Mouse (Mus musculus): ENCODE data around the gene Slc13a4. TPM values are rescaled to one million over a fixed set of nuclear protein-coding genes. Genes with fewer than 3 reads are reported as not detected.

Slc13a4 gene
- polyA plus RNA-seq, 1 experiment from 2014 or later: 0.02 TPM

DNA sequence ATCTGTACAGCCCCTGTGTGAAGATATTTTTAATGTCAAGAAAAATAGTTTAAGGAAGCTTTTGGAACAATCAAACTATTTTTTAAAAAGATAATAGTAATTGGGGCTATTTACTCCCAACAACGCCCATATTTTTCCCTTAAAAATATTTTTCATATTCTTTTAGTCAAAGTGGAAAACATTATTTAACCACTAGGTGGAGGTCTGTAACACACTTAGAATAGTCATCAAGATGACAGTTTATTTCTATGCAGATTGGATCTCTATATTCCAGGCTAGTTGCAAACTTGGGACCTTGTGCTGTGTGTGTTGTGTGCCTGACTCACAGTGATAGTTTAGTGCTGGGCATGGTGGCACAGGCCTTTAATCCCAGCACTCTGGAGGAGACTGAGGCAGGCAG is 78.5 kb downstream of the Slc13a4 start:
- no peak overlapping the region for H3K4me2 ChIP-seq (ENCODE audit: low read depth, low read length)
- no peak overlapping the region for H3K4me3 ChIP-seq (ENCODE audit: low read depth, low read length)
- no peak for TF ChIP-seq EP300 (IDR thresholded peaks at IDR 0.05; ENCODE audit: low read depth)
- TF ChIP-seq CTCF (IDR thresholded peaks at IDR 0.05; ENCODE audit: low read depth): 0 out of 2 replicates have a peak, but pooled peaks have one; percentile 17
- no peaks in the 10 kb centered on the region for H3K27me3 ChIP-seq (ENCODE audit: insufficient read depth, low read length)
- no peak overlapping the region for H3K27ac ChIP-seq (ENCODE audit: low read depth)
- peaks cover 68% of the 10 kb centered on the region for H3K36me3 ChIP-seq (replicated peaks; ENCODE audit: insufficient read depth, low read length)
- ATAC-seq: no peak
- no peak overlapping the region for H3K9ac ChIP-seq (replicated peaks)
- no peak for DNase-seq
- WGBS (ENCODE audit: insufficient replicate concordance): 80% methylated on average over 1 of the region's 1 CpGs
- no peaks in the 10 kb centered on the region for H3K4me1 ChIP-seq (ENCODE audit: insufficient read depth)
- no peaks in the 10 kb centered on the region for H3K9me3 ChIP-seq (ENCODE audit: low read length)

DNA sequence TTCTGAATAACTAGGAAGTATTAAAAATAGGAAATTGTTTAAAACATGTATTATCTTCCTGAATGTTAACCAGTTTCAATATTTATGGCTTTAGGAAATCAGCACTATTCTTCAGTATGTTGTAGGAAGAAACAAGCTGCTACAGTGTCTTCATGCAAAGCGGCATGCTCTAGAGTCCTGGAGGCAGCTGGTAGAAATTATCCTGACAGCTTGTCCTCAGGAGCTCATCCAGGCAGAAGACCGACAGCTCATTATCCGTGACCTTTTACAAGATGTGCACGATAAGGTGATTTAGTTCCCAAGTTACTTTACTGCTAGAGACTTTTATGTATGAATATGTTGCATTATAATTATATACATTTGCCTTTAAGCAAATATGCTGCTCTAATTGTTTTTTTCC is 82.2 kb downstream of the Slc13a4 start:
- no peak for TF ChIP-seq CTCF (IDR thresholded peaks at IDR 0.05; ENCODE audit: low read depth)
- TF ChIP-seq EP300 (IDR thresholded peaks at IDR 0.05; ENCODE audit: low read depth): no peak
- H3K4me3 ChIP-seq (ENCODE audit: low read depth, low read length): no peak overlapping the region
- no peaks in the 10 kb centered on the region for H3K27me3 ChIP-seq (ENCODE audit: insufficient read depth, low read length)
- no peaks in the 10 kb centered on the region for H3K9me3 ChIP-seq (ENCODE audit: low read length)
- no peak overlapping the region for H3K27ac ChIP-seq (ENCODE audit: low read depth)
- DNase-seq (no peak), ATAC-seq (no peak)
- H3K36me3 ChIP-seq (replicated peaks; ENCODE audit: insufficient read depth, low read length): peaks cover 56% of the 10 kb centered on the region
- H3K9ac ChIP-seq (replicated peaks): no peak overlapping the region
- no peak overlapping the region for H3K4me2 ChIP-seq (ENCODE audit: low read depth, low read length)
- 96% methylated on average over 4 of the region's 4 CpGs for WGBS (ENCODE audit: insufficient replicate concordance)
- H3K4me1 ChIP-seq (ENCODE audit: insufficient read depth): no peaks in the 10 kb centered on the region

Other genes with a start within 250 kb of the Slc13a4 start
- gene Cnot4, start 174.4 kb downstream of the Slc13a4 start, polyA plus RNA-seq (2015; fragmentation: Nextera tagmentation; extraction: Ambion mirVana): 10.1 and 10.7 TPM in 2 replicates
- 5.8 and 6.3 TPM in 2 replicates for gene Nup205, start 130.7 kb downstream of the Slc13a4 start, polyA plus RNA-seq (2015; fragmentation: Nextera tagmentation; extraction: Ambion mirVana)
- 0.26 and 1.1 TPM in 2 replicates for gene Fam180a, start 18.0 kb upstream of the Slc13a4 start, polyA plus RNA-seq (2015; fragmentation: Nextera tagmentation; extraction: Ambion mirVana)
- 34.5 and 40.4 TPM in 2 replicates for gene Mtpn, start 231.8 kb upstream of the Slc13a4 start, polyA plus RNA-seq (2015; fragmentation: Nextera tagmentation; extraction: Ambion mirVana)